Mouse (Mus musculus): ENCODE measurements at regions not wholly inside any gene's neighbourhood (a gene's known extent, or its start where the extent isn't known, plus 50 kb on each side); places are given as distances from the start of the nearest gene placed in this dataset.

- TF ChIP-seq CTCF (IDR thresholded peaks at IDR 0.05), result no peak
- no peak for TF ChIP-seq EP300 (IDR thresholded peaks at IDR 0.05)
Observed at GRCm38 (mm10) chr5:101496924-101497697, 167.7 kb downstream of the Nkx6-1 start.

All from lung, postnatal 0 days (tissue).